Mouse (Mus musculus) thymus, postnatal 4 days (tissue): ENCODE results near the gene Cdca5.
A peak's percentile ranks its signal among the peaks of the same experiment; 100 is the strongest.
"Not testable (repeated sequence)": the region's sequence is repeated elsewhere in the genome, so short reads cannot be mapped to it uniquely, and the experiment has no call there.

Experiments
- DNase-seq: peaks from one replicate; pipeline ENCODE4 v3.0.0; 2021

Gene Cdca5

DNA sequence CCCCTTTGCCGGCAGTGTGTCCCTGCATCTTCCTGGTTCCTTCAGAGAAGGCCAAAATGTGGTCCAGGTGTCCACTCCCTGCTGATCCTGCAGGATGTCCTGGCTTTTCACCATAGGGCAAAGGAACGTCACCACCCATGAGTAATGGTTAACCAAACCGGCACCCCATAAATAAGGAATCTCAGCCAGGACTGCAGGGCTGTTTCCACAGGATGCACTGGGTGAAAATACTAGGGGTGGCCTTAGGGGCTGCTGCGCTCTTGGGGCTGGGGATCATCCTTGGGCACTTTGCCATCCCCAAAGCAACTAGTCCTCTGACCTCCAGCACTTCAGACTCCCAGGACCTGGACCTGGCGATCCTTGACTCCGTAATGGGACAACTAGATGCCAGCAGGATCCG is 20.8 kb downstream of the Cdca5 start, which contains the start of gene Naaladl1:
Gene Naaladl1, plus strand, starts transcription at position 197 of the 400 bp plus-strand sequence.
- DNase-seq: no peak

DNA sequence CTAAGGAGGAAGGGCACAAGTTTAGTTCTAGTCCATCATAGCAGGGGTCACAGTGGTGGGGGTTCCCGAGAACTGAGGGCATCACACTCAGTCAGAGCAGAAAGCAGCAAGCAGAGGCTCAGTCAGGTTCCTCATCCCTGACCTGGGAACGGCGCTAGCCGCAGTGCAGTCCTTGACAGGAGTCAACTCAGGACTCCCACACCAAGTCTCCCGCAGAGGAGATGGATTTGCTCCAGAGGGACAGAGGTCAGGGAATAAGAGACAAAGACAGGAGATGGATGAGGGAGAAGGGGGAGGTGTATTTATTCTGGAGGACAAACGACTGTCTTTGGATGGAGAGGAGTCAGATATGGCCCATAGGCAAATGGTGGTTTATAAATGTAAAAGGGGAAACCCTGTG is 28.3 kb downstream of the Cdca5 start:
- no peak for DNase-seq

DNA sequence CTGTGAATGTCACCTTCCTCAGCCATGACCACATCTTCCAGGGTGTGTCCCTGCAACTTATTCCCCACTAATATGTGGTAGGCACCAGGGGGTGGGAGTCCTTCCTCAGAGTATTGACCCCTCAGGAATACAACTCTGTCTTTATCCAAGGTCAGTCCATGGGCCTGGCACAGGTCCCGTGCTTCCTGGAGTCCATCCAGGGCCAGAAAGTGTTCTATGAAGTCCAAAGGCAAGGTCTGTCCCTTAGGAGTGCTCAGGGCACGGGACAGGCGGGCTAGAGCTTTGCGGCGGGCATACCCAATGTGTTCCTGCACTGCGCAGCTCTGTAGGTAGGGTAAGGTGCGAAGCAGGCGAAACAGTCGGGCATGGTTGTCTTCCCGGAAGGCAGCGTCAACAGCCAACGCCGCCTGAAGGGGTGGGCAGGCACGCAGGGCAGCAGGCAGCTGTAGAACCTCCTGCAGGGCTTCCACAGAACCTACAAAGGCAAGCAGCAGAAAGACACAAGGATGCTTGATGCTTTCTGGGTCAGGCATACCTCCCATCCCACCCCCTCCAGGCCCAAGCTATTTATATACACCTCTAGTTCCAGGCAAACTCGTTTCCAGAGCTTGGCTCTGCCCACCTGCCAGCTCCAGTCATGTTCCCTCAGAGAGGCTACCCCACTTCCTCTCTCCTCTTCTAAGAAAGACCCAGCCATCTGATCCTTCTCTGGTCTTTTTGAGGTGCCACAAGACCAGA is 31.5 kb downstream of the Cdca5 start:
- DNase-seq: no peak

DNA sequence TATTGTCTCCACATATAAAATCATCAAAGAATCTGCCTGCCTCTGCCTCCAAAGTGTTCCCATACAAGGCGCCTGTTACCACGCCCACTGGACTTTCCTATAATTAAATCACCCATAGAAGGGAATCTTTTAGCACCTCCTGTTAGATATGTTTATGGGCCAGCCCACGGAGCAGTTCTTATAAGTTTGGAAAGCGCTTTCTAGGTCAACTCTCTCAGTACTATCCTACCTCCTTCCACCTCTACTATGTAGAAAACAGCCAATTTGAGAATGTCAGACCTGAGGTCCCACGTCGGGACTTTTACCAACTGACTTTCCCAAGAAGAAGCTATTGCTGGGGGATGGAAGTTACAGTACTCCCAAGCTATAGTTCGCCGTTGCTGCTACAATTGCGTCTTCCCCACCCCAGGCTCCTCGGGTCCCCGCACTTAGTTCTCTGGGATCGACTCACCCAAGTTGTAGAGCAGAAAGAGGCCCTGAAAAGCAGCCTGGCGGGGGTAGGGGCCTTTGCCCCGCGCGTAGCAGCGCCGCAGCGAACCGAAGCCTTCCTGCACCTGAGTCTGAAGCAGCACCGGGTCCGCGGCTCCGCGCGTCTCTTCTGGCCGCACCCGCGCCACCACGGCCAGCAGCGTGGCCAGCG is 32.7 kb downstream of the Cdca5 start:
- peak; percentile 66 for DNase-seq

DNA sequence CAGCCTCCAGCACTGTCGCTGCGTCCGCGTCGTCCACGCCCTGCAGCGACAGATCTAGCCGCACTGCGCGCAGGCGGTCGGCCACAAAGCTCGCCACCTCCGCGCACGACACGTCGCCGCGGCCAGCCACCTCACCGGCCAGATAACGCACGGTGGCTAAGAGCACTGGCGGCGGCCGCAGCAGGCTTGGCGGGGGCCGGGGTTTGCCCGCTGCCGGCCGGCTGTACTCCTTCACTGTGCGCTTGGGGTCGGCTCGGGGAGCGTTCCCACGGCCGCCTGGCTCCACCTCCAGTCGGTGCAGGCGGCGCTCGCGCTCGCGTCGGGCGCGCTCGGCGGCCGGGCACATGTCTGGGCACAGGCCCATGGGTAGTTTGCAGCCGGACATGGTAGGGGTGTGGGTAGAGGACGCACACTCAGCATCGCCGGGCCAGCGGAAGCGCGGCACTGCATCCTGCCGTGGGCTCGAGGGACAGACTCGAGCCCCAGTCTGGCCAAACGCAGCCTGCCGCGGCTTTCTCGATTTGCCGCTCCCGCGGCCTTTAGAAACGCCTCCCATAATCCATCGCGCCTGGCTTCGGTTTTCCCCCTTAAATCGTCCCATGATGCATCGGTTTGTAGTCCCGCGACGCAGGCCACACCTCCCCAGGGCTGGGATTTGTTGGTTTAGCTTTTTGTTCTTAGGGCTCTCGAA is 33.3 kb downstream of the Cdca5 start, which contains the start of gene Sac3d1:
Gene Sac3d1, minus strand, starts transcription at position 665 of the 691 bp plus-strand sequence.
- peak; percentile 89 for DNase-seq

DNA sequence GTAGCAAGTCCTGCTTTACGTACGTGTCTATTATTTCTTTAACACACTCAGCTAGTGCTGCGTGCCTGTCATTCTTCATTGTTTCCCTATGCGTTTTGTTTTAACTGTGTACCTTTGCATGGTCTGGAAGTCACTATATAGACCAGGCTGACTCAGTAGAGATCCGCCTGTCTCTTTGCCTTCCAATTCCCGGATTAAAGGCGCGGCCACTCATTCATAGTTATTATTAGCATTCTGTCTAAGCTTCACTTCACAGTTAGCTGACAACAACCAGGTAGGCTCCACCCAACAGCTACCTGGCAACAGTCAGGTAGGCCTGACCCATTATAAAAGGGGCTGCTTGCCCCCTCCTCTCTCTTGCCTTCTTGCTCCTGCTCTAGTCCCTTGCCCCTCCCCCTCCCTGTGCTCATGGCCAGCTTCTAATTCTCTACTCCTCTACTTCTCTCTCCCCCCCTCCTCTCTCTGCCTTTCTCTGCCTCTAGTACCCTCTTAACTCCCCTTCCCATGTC is 33.9 kb downstream of the Cdca5 start:
- DNase-seq: peak; percentile 43

DNA sequence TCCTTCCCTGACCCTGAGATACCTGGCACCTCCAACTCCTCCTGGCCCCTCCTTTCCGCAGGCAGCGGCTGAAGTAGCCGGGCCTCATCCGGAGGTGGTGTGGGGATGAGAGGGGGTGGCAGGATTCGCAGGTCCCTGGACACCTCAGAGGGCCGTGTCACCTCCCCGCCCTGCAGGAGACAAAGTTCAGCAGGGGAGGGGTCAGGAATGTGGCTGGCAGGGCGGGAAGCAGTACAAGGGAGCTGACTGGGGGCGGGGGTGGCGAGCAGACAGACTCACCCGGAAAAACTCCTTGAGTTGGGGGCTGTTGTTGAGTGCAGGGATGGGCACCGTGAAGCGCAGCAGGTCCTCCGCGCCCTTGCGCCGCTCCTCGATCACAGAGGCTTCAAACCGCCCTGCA is 37.0 kb downstream of the Cdca5 start:
- DNase-seq: no peak

DNA sequence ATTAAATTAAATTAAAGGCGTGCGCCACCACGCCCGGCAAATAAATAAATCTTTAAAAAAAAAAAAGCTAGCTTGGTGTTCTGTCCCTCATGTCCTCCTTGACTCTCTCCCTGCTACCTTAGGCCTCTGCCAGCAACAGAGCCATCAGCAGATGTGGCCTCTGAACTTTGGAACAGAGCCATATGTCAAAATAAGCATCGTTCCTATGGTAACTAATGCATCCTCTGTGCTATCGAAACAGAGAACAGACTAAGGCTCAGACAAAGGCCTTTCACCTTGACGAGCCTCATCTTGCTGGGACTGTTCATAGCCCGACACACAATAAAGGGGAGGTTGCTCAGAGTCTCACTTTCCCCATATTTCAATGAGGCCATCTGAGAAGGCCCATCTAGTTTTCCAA is 38.5 kb downstream of the Cdca5 start:
- DNase-seq: no peak

DNA sequence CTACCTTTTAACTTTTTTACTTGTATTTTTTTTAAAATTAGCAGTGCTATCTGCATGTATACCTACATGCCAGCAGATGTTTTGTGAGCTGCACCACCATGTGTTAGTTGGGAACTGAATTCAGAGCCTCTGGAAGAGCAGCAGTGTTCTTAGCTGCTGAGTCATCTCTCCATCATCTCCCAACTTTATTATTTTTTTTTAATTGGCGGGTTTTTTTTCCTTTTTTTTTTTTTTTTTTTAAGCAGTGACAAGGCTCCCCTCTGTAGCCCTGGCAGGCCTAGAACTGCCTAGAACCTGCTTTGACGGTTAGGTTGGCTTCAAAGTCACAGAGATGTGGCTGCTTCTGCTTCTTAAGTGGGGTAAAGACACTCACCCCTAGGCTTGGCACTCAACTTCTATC is 40.1 kb downstream of the Cdca5 start:
- no peak for DNase-seq

DNA sequence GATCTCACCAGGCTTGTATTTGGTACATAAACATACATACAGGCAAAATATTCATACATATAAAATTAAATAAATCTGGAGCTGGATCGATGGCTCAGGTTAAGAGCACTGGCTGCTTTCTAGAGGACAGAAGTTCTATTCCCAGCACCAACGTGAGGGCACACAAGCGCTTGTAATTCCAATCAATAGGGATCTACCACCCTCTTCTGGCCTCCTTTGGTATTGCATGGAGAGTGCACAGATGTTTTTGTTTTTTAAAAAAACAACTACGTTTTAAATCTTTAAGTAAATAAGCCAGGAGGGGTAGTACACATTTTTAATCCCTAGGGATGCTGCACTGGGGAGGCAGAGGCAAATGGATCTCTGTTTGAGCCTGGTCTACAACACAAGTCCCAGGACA is 41.5 kb downstream of the Cdca5 start:
- peak; percentile 73 for DNase-seq

DNA sequence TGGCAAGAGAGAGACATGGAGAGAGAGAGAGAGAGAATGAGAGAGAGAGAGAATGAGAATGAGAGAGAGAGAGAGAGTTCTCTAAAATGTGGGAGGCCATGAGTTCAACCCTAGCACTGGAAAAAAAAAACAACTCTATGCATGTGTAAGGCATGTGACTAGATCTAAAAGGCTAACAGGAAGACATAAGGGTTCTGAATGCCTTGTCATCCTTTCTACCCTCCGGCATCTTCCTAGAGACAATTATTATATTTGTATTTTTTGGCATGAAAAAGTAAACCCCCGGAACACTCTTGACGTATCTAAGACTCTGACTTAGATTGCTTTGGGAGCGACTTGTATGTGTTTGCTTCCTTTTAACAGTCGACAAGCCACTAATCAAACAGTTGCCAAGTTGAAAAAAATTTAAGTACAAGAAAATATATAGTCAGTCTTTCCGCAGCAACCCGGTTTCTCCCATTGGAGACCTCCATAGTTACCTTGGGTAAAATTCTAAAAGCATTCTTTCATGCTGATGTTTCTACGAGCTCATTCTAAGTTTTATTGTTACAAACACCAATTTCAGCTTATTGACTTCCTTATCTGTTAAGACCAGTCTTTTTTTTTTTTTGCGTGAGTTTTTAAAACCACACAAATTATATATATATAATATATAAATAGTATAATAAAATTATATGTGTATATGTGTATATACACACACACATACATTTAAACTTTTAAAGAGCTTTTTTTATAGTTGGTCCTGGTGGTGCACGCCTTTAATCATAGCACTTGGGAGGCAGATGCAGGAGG is 42.2 kb downstream of the Cdca5 start:
- DNase-seq: no peak

DNA sequence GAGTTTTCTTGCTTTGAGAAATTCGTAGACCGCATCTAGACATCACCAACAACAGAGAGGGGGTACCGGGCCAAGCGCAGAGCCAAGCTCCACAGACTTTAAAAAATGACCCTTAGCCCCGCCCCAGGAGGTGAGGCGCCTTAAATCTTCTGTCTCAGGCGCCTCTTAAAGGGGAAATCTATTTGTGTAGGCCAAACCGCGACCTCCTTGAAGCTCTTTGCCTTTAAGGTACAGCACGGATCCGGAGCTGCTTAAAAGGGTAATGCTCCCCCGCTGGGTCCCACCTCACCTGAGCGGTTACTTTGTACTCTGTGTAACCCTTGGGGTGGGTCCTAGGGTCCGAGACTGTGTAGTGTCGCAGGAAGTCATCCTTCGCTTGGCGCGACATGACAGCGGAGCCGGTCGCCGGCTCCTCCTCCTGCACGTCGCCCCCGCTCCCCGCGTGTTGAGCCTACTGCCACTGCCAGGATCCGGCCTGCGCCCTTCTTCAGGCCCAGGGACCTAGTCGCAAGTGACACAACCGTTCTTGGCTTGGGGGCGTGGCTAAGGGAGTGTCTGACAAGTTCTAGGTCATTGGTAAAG is 43.1 kb downstream of the Cdca5 start, which contains the start of gene Snx15:
Gene Snx15, minus strand, starts transcription at position 545 of the 582 bp plus-strand sequence.
- peak; percentile 97 for DNase-seq

DNA sequence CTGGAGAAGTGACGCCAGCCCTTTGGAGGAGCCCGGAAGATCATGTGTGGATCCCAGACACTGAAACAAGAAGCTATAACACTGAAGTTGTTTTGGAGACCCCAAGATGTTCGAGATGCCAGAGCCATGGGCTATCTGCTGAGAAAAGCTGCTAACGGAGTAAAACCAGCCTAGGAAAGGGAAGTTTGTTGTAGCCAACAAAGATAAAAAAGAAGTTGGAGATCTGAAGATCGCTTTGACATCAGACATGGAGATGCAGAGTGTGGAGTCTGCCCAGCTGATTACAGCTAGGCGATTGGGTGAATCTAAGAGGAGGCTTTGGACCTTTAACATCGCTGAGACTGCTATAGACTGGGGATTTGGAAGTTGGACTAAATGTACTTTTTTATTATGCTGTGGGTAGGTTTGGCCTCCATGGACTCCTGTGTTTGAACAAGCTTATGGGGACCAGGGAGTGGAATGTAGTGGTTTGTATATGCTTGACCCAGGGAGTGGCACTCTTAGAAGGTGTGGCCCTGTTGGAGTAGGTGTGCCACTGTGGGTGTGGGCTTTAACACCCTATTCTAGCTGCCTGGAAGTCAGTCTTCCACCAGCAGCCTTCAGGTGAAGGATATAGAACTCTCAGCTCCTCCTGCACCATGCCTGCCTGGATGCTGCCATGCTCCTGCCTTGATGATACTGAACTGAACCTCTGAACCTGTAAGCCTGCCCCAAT is 45.8 kb downstream of the Cdca5 start:
- not testable (repeated sequence) for DNase-seq

DNA sequence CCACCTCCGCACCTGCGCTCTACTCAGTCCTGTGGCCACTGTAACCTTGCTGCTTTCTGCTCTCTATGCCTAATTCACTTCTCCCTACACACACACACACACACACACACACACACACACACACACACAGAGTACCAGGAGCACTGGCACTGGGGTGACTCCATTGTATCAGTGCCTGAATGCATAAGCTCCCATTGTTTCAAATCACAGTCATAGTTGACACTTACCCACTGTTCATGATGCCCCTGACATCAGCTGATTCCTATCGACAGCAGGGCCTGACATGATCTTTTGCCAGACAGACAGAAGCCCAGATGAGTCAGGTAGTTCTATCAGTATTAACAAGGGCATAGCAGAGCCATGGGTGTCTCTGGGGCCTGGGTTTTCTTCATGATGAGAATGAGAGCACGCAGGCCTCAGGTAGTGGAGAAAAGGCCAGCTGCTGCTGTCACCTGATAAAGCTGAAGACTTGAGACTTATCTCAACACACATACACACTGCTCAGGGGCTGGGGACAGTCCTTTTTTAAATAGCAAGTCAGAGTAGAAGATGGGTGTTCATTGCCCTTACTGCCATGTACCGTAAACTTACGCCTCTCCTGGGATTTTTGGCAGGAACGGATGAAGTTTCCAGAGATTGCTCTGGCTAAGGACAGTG is 47.5 kb downstream of the Cdca5 start:
- DNase-seq: no peak

DNA sequence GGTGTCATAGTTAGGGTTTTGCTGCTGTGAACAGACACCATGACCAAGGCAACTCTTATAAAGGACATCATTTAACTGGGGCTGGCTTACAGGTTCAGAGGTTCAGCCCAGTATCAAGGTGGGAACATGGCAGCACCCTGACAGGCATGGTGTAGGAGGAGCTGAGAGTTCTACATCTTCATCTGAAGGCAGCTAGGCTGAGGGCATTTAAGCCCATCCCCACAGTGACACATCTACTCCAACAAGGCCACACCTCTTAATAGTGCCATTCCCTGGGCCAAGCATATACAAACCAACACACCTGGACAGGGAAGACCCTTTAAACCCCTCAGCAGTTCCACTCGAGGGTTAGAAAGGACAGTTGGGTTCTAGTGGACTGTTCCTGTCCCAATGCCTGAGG is 48.4 kb downstream of the Cdca5 start:
- DNase-seq: not testable (repeated sequence)

DNA sequence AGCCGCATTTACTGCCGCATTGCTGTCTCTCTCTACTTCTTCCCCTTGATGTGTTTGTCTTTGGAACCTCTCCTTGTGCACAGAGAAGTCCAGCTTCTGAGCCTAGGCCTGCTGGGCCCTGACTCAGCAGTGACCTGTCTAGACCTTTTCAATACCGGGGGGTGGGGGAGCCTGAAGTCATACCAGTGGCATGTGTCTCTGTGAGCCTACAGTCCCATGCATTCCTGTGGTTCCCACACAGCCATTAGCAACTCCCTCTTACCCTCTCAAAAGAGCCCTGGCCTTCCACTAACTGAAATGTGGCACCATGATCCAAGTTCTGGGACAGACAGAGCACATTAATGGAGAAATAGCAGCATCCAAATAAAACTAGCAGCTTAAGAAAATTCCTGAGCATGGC is 51.6 kb downstream of the Cdca5 start:
- no peak for DNase-seq

DNA sequence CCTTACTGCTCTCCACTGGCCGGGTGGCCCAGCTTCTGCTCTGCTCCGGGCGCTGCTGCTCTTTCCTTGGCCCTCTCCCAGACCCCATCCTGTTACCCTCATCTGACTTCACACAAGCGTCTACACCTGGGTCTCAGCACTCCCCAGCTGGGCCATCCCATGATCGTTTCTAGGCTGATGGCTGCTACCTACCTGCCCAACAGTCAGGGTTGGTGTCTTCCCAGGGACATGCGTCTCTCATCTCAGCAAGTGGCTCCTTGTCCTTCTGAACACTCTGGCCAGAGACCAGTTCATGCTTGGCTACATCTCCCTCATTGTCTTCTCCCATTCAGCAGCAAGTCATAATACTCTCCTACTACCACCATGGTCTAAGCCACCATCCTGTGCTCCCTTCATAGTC is 54.9 kb downstream of the Cdca5 start:
- no peak for DNase-seq

DNA sequence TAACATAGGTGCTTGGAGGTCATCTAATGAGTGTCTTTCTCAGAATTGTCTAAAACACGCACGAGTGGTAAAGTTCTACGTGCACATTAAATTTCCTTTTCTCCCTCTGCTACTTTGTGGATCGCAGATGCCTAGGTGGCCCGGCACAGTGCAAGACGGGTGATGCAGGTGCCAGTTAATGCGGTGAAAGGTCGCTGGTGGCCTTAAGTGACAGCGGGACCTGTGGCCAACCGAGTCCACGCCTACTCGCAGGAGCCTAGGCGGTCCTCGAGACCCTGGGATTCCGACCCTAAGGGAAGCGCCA is 55.5 kb downstream of the Cdca5 start:
- DNase-seq: no peak

DNA sequence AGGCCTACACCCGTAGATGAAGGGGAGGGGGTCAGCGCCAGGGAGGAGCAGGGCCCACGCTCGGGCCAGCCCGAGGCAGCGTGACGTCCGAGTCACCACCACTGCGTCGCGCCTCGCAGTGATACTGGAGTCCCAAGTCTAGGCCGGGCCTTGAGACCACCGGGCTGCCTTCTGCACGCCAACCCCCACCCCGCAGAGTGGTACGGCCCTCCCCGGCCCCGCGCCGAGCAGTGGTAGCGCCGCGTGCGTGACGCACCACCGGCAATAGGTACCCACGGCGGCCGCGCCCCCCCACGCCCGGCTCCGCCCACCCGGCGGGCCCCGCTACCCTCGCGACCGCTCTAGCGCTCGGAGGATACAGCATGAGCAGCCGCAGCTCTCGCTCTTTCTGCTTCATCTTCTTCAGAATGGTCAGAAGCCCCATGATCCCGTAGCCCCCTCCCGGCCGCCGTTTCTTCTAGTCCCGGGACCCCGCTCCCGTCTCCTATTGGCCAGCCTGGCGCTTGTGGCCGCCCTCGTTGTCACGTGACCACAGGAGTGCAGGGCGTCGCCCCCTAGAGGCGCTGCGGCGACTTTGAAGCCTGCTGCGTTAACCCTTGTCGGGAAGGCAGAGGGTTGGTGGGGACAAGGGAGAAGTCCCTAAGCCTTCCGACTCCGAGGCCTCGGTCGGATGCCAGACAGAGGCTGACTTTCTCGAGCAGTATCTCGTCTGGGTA is 56.1 kb downstream of the Cdca5 start, which contains the start of gene Batf2:
Gene Batf2, plus strand, starts transcription at position 306 of the 716 bp plus-strand sequence.
- peak; percentile 95 for DNase-seq

DNA sequence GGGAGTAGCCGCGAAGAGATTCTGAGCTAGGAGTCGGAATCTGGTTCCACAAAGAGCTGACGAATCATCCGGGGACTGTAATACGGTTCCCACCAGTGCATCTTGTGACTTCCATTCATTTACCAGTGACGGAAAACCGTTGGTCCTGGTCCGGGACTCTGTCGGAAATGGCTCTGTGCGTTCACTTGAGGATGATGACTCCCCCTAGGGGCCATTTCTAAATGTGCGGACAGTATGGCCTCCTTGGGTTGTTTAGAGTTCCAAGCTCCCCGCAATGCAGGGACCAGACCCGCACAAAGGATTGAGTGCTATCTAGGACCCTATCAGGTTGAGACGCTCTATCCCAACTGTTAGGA is 56.6 kb downstream of the Cdca5 start, which contains the start of gene Arl2:
Gene Arl2, minus strand, starts transcription at position 155 of the 356 bp plus-strand sequence.
- peak; percentile 79 for DNase-seq
